Mouse (Mus musculus) adrenal gland, postnatal 14 days (tissue): ENCODE results near the gene Rars. TPM values are rescaled to one million over a fixed set of nuclear protein-coding genes. Genes with fewer than 3 reads are reported as not detected.
"Not testable (repeated sequence)": the region's sequence is repeated elsewhere in the genome, so short reads cannot be mapped to it uniquely, and the experiment has no call there.

ENCODE experiments used
- DNase-seq: peaks from one replicate; pipeline ENCODE4 v3.0.0; 2021; ENCODE audit warnings: mixed read lengths
- long read RNA-seq, 2 experiments: library from polyadenylated mRNA; stranded (forward); transcript quantifications; one replicate each; pipeline ENCODE4 v2.0.0; 2021
- total RNA-seq: library from RNA; stranded (reverse); gene quantifications from 2 replicates; pipeline ENCODE4 v1.2.3, GENCODE M21; 2021

Gene Rars
- 64.7 and 75.4 TPM in 2 replicates for total RNA-seq
- long read RNA-seq, experiment 1, transcript Rars-201 (15 exons, 2,109 nt), result major isoform, 106 of 117 reads
- long read RNA-seq, experiment 1, partial matches to known transcripts, result 7 of 117 reads
- long read RNA-seq, experiment 1, other reads (novel, unspliced or antisense), result 4 of 117 reads
- long read RNA-seq, experiment 2, transcript Rars-201 (15 exons, 2,109 nt), result major isoform, 47 of 57 reads
- long read RNA-seq, experiment 2, partial matches to known transcripts, result 3 of 57 reads
- long read RNA-seq, experiment 2, other reads (novel, unspliced or antisense), result 7 of 57 reads

- DNase-seq, result peak; percentile 96
Measured at GRCm38 (mm10) chr11:35834022-35834760, at the start of gene Rars. Gene Rars, minus strand, starts transcription at chr11:35834506.

- no peak for DNase-seq
Measured at GRCm38 (mm10) chr11:35882777-35883176, 48.5 kb upstream of the Rars start.

GRCm38 (mm10) chr11:35878559-35878897 is 44.2 kb upstream of the Rars start:
- DNase-seq, result no peak

GRCm38 (mm10) chr11:35877651-35878558 is 43.6 kb upstream of the Rars start:
- peak; percentile 27 for DNase-seq

GRCm38 (mm10) chr11:35873624-35874244 is 39.4 kb upstream of the Rars start:
- DNase-seq, result no peak

- no peak for DNase-seq
Measured at GRCm38 (mm10) chr11:35870961-35871360, 36.7 kb upstream of the Rars start.

GRCm38 (mm10) chr11:35866140-35866539 is 31.8 kb upstream of the Rars start:
- no peak for DNase-seq

GRCm38 (mm10) chr11:35864981-35865604 is 30.8 kb upstream of the Rars start:
- no peak for DNase-seq

GRCm38 (mm10) chr11:35863653-35864052 is 29.3 kb upstream of the Rars start:
- DNase-seq, result no peak

- no peak for DNase-seq
Measured at GRCm38 (mm10) chr11:35857395-35858067, 23.2 kb upstream of the Rars start.

GRCm38 (mm10) chr11:35856359-35857040 is 22.2 kb upstream of the Rars start:
- no peak for DNase-seq

- DNase-seq, result no peak
Measured at GRCm38 (mm10) chr11:35855567-35855966, 21.3 kb upstream of the Rars start.

- DNase-seq, result no peak
Measured at GRCm38 (mm10) chr11:35854941-35855340, 20.6 kb upstream of the Rars start.

GRCm38 (mm10) chr11:35853651-35854050 is 19.3 kb upstream of the Rars start:
- no peak for DNase-seq

- DNase-seq, result peak; percentile 73
Measured at GRCm38 (mm10) chr11:35852731-35853130, 18.4 kb upstream of the Rars start.

- DNase-seq, result peak; percentile 26
Measured at GRCm38 (mm10) chr11:35844299-35844698, 10.0 kb upstream of the Rars start.

- DNase-seq, result not testable (repeated sequence)
Measured at GRCm38 (mm10) chr11:35842560-35842959, 8.3 kb upstream of the Rars start.

GRCm38 (mm10) chr11:35841738-35842325 is 7.5 kb upstream of the Rars start:
- DNase-seq, result no peak

- DNase-seq, result not testable (repeated sequence)
Measured at GRCm38 (mm10) chr11:35840806-35841205, 6.5 kb upstream of the Rars start.

GRCm38 (mm10) chr11:35840282-35840681 is 6.0 kb upstream of the Rars start:
- DNase-seq, result peak; percentile 31
